8 mouse cellular contexts compared by ENCODE assay signal in genomic region chr4:126102061-126102841, GRCm38 (mm10). TPM values are rescaled to one million over a fixed set of nuclear protein-coding genes. Genes with fewer than 3 reads are reported as not detected.
A peak's percentile ranks its signal among the peaks of the same experiment; 100 is the strongest.
DNase-seq lines count a peak whose midpoint lies in the region; ATAC-seq and TF ChIP-seq lines count a peak whose summit lies in the region.

No protein-coding gene starts in this region.

- peak overlapping the region; percentile 97 for H3K4me2 ChIP-seq in forebrain, embryonic 13.5 days
- H3K4me2 ChIP-seq in intestine, postnatal 0 days (replicated peaks; ENCODE audit: low read depth): peak overlapping the region; percentile 71

- TF ChIP-seq CTCF in layer of hippocampus, adult 2 months (conservative IDR thresholded peaks at IDR 0.05): no peak
- no peak for TF ChIP-seq CTCF in intestine, postnatal 0 days (IDR thresholded peaks at IDR 0.05; ENCODE audit: low read depth)
- TF ChIP-seq CTCF in lung, adult 2 months (IDR thresholded peaks at IDR 0.05; ENCODE audit: insufficient read depth, low read length): no peak

- H3K4me1 ChIP-seq in forebrain, embryonic 13.5 days: peaks cover 50% of the 10 kb centered on the region
- H3K4me1 ChIP-seq in intestine, postnatal 0 days (replicated peaks; ENCODE audit: control insufficient read depth, insufficient read depth, low read length): peaks cover 9% of the 10 kb centered on the region; the same call in 1 of the 2 replicates
- peaks cover 7% of the 10 kb centered on the region for H3K4me1 ChIP-seq in lung, adult 2 months (ENCODE audit: control insufficient read depth, insufficient read depth, low read length)

- 39% methylated on average over 7 of the region's 7 CpGs for WGBS in forebrain, embryonic 13.5 days
- WGBS in intestine, postnatal 0 days: 41% methylated on average over 7 of the region's 7 CpGs
- WGBS in lung, adult 2 months: 40% methylated on average over 7 of the region's 7 CpGs

- H3K36me3 ChIP-seq in forebrain, embryonic 13.5 days (ENCODE audit: poor library complexity, severe bottlenecking): peaks cover 17% of the 10 kb centered on the region; the same call in 1 of the 2 replicates
- peaks cover 11% of the 10 kb centered on the region; the same call in 1 of the 2 replicates for H3K36me3 ChIP-seq in intestine, postnatal 0 days (ENCODE audit: control insufficient read depth, insufficient read depth)

- H3K27ac ChIP-seq in layer of hippocampus, adult 2 months: peak overlapping the region; percentile 93
- peak overlapping the region; percentile 88 for H3K27ac ChIP-seq in forebrain, embryonic 13.5 days
- H3K27ac ChIP-seq in intestine, postnatal 0 days (ENCODE audit: low read depth, low read length): peak overlapping the region; percentile 89

- no peak overlapping the region for H3K9ac ChIP-seq in forebrain, embryonic 13.5 days
- peak overlapping the region; percentile 45 for H3K9ac ChIP-seq in intestine, postnatal 0 days (ENCODE audit: low read depth, low read length)

- no peaks in the 10 kb centered on the region for H3K27me3 ChIP-seq in forebrain, embryonic 13.5 days
- no peaks in the 10 kb centered on the region for H3K27me3 ChIP-seq in intestine, postnatal 0 days (replicated peaks; ENCODE audit: control insufficient read depth, insufficient read depth, low read length)

- no peak for ATAC-seq in forebrain, embryonic 13.5 days
- ATAC-seq in intestine, postnatal 0 days: no peak

- DNase-seq in layer of hippocampus, adult 2 months (ENCODE audit: low spot score in 2 of 2): peak in 1 of 2 experiments; percentile 69
- DNase-seq in layer of hippocampus, postnatal 25 days (ENCODE audit: extremely low spot score in 1 of 2, low spot score in 1 of 2): no peak
- peak; percentile 82 for DNase-seq in R1 (ENCODE audit: low read depth, low spot score)
- DNase-seq in lung, adult 2 months: peak; percentile 42
- peak; percentile 52 for DNase-seq in skeletal muscle tissue, adult 2 months (ENCODE audit: low read depth, low spot score)
- DNase-seq in urinary bladder, postnatal 10 days (ENCODE audit: low spot score): no peak

- H3K4me3 ChIP-seq in layer of hippocampus, adult 2 months: no peak overlapping the region
- peak overlapping the region; percentile 93; the same call in 1 of the 2 replicates for H3K4me3 ChIP-seq in forebrain, embryonic 13.5 days
- H3K4me3 ChIP-seq in intestine, postnatal 0 days (ENCODE audit: low read depth, low read length): 0 out of 2 replicates have a peak overlapping the region, but pooled peaks have one; percentile 98
- no peak overlapping the region for H3K4me3 ChIP-seq in lung, adult 2 months (replicated peaks; ENCODE audit: extremely low read depth, low read depth, low read length)

- no peak for TF ChIP-seq POLR2A in lung, adult 2 months (IDR thresholded peaks at IDR 0.05; ENCODE audit: borderline replicate concordance, extremely low read depth, low read depth, low read length)

- no peaks in the 10 kb centered on the region for H3K9me3 ChIP-seq in forebrain, embryonic 13.5 days (replicated peaks)
- H3K9me3 ChIP-seq in intestine, postnatal 0 days (ENCODE audit: control insufficient read depth): no peaks in the 10 kb centered on the region

RNA-seq across cellular contexts. Expression of gene Stk40, which starts 1.5 kb away (rescaled TPM):
- total RNA-seq in layer of hippocampus, adult 2 months (2021): 10 to 100 TPM; 24.8 to 26.6 TPM
- total RNA-seq in layer of hippocampus, postnatal 25 days (2021): 10 to 100 TPM; 23.7 to 26.1 TPM
- polyA plus RNA-seq in forebrain, embryonic 13.5 days (2015; fragmentation: Nextera tagmentation; extraction: Ambion mirVana): 34.2 and 36.1 TPM in 2 replicates
- 14.5 and 14.6 TPM in 2 replicates for polyA plus RNA-seq in intestine, postnatal 0 days (2015; fragmentation: Nextera tagmentation; extraction: Ambion mirVana)
- 38.0 and 41.1 TPM in 2 replicates for polyA plus RNA-seq in lung, adult 2 months (2012; rRNA removed)

RNA-seq across cellular contexts. Expression of gene Lsm10, which starts 5.8 kb away (rescaled TPM):
- 10 to 100 TPM; 13.4 to 13.8 TPM for total RNA-seq in layer of hippocampus, adult 2 months (2021)
- 10 to 100 TPM; 14.7 to 17.6 TPM for total RNA-seq in layer of hippocampus, postnatal 25 days (2021)
- polyA plus RNA-seq in forebrain, embryonic 13.5 days (2015; fragmentation: Nextera tagmentation; extraction: Ambion mirVana): 55.9 and 56.0 TPM in 2 replicates
- 49.0 and 50.4 TPM in 2 replicates for polyA plus RNA-seq in intestine, postnatal 0 days (2015; fragmentation: Nextera tagmentation; extraction: Ambion mirVana)
- polyA plus RNA-seq in lung, adult 2 months (2012; rRNA removed): 30.2 and 34.8 TPM in 2 replicates

RNA-seq across cellular contexts. Expression of gene Oscp1, which starts 43.9 kb away (rescaled TPM):
- total RNA-seq in layer of hippocampus, adult 2 months (2021): 10 to 100 TPM; 41.1 to 44.5 TPM
- total RNA-seq in layer of hippocampus, postnatal 25 days (2021): 10 to 100 TPM; 47.4 to 49.7 TPM
- polyA plus RNA-seq in forebrain, embryonic 13.5 days (2015; fragmentation: Nextera tagmentation; extraction: Ambion mirVana): 27.8 and 37.7 TPM in 2 replicates
- 2.7 and 3.5 TPM in 2 replicates for polyA plus RNA-seq in intestine, postnatal 0 days (2015; fragmentation: Nextera tagmentation; extraction: Ambion mirVana)
- 2.8 and 4.5 TPM in 2 replicates for polyA plus RNA-seq in lung, adult 2 months (2012; rRNA removed)

RNA-seq across cellular contexts. Expression of gene Eva1b, which starts 45.3 kb away (rescaled TPM):
- 1 to 10 TPM; 3.3 to 3.6 TPM for total RNA-seq in layer of hippocampus, adult 2 months (2021)
- total RNA-seq in layer of hippocampus, postnatal 25 days (2021): 1 to 10 TPM; 2.8 to 3.1 TPM
- polyA plus RNA-seq in forebrain, embryonic 13.5 days (2015; fragmentation: Nextera tagmentation; extraction: Ambion mirVana): 7.9 and 8.1 TPM in 2 replicates
- polyA plus RNA-seq in intestine, postnatal 0 days (2015; fragmentation: Nextera tagmentation; extraction: Ambion mirVana): 28.9 and 29.0 TPM in 2 replicates
- 221 and 295 TPM in 2 replicates for polyA plus RNA-seq in lung, adult 2 months (2012; rRNA removed)

RNA-seq across cellular contexts. Expression of gene Mrps15, which starts 55.5 kb away (rescaled TPM):
- 10 to 100 TPM; 46.2 to 48.6 TPM for total RNA-seq in layer of hippocampus, adult 2 months (2021)
- total RNA-seq in layer of hippocampus, postnatal 25 days (2021): 10 to 100 TPM; 44.7 to 49.7 TPM
- 122 and 125 TPM in 2 replicates for polyA plus RNA-seq in forebrain, embryonic 13.5 days (2015; fragmentation: Nextera tagmentation; extraction: Ambion mirVana)
- polyA plus RNA-seq in intestine, postnatal 0 days (2015; fragmentation: Nextera tagmentation; extraction: Ambion mirVana): 91.5 and 95.0 TPM in 2 replicates
- polyA plus RNA-seq in lung, adult 2 months (2012; rRNA removed): 48.6 and 49.8 TPM in 2 replicates

Comparison
In these comparisons a context has a peak if more than half of its experiments do, and no peak if none do; other contexts are left out.
1. DNase-seq: peak in R1 (single experiment), lung, adult 2 months (single experiment) and skeletal muscle tissue, adult 2 months (single experiment); none in layer of hippocampus, postnatal 25 days (0 of 2) and urinary bladder, postnatal 10 days (single experiment).
2. H3K4me3 ChIP-seq: peak in forebrain, embryonic 13.5 days (single experiment) and intestine, postnatal 0 days (single experiment); none in layer of hippocampus, adult 2 months (single experiment) and lung, adult 2 months (single experiment).
3. Peak in every context shown above with its lines, with median percentiles within 50 percentile points of each other: H3K27ac ChIP-seq.